Mouse (Mus musculus): ENCODE measurements around the gene Sult6b2. TPM values are rescaled to one million over a fixed set of nuclear protein-coding genes. Genes with fewer than 3 reads are reported as not detected.

Sult6b2 gene
- polyA plus RNA-seq, 1 experiment from 2014 or later, result 49.8 TPM

DNA sequence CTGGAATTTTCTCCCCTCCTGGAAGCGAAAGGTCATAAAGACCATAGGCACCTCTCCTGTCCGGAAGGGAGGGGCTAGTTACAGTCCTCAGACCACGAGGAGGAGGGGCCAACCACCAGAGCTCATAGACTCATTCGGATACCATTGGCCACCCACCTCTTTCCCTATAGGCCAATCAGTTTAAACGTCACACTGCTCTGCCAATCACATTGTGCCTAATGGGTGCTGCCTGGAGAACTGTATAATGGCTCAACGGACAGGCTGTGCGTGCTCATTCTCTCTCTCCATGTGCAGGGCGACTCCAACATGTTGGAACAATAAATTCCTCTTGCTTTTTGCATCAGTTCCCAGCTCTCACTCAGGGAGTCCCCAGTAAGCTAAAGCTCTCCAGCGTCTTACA lies 52.9 kb downstream of the Sult6b2 start:
- H3K4me3 ChIP-seq (ENCODE audit: low read length), result no peak overlapping the region
- no peak overlapping the region for H3K27ac ChIP-seq (ENCODE audit: low read length)
- no peaks in the 10 kb centered on the region for H3K9me3 ChIP-seq (ENCODE audit: control insufficient read depth, low read length)
- no peaks in the 10 kb centered on the region for H3K36me3 ChIP-seq (ENCODE audit: control insufficient read depth, insufficient read depth, low read length)
- 57% methylated on average over 9 of the region's 9 CpGs for WGBS
- ATAC-seq, result no peak
- no peak overlapping the region for H3K9ac ChIP-seq (ENCODE audit: low read depth, low read length)
- H3K4me2 ChIP-seq (ENCODE audit: low read depth, low read length), result no peak overlapping the region
- H3K4me1 ChIP-seq (ENCODE audit: control insufficient read depth, insufficient read depth, low read length), result no peaks in the 10 kb centered on the region; the same call in 1 of the 2 replicates
- no peaks in the 10 kb centered on the region for H3K27me3 ChIP-seq (replicated peaks; ENCODE audit: control insufficient read depth, insufficient read depth, low read length)

- H3K4me2 ChIP-seq (ENCODE audit: low read depth, low read length), result no peak overlapping the region
- no peak overlapping the region for H3K27ac ChIP-seq (ENCODE audit: low read length)
- no peaks in the 10 kb centered on the region for H3K9me3 ChIP-seq (ENCODE audit: control insufficient read depth, low read length)
- no peak overlapping the region for H3K9ac ChIP-seq (ENCODE audit: low read depth, low read length)
- WGBS, result 48% methylated on average over 8 of the region's 8 CpGs
- ATAC-seq, result no peak
- H3K36me3 ChIP-seq (ENCODE audit: control insufficient read depth, insufficient read depth, low read length), result no peaks in the 10 kb centered on the region
- no peak overlapping the region for H3K4me3 ChIP-seq (ENCODE audit: low read length)
- no peaks in the 10 kb centered on the region for H3K27me3 ChIP-seq (replicated peaks; ENCODE audit: control insufficient read depth, insufficient read depth, low read length)
- H3K4me1 ChIP-seq (ENCODE audit: control insufficient read depth, insufficient read depth, low read length), result no peaks in the 10 kb centered on the region; the same call in 1 of the 2 replicates
Measured at GRCm38 (mm10) chr6:142748057-142748708, 56.1 kb downstream of the Sult6b2 start.

DNA sequence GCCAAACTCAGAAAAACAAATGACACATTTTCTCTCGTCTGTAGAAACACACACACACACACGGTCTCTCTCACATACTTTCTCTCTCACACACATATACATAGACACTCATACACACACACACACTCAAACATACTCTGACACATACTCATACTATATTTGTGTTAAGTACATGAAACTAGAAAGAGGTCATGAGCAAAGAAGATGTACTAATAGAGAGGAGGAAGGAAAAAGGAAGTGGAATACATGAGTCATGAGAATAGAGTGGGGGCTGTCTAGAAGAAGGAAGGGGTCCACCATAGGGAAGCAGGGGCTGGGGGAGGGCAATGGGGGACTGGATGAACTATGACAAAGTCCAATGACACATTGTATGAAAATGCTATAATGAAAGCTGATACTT lies 57.1 kb downstream of the Sult6b2 start:
- H3K36me3 ChIP-seq (ENCODE audit: control insufficient read depth, insufficient read depth, low read length), result no peaks in the 10 kb centered on the region
- no peak overlapping the region for H3K4me2 ChIP-seq (ENCODE audit: low read depth, low read length)
- no peak overlapping the region for H3K4me3 ChIP-seq (ENCODE audit: low read length)
- no peaks in the 10 kb centered on the region; the same call in 1 of the 2 replicates for H3K4me1 ChIP-seq (ENCODE audit: control insufficient read depth, insufficient read depth, low read length)
- WGBS, result 52% methylated on average over 2 of the region's 2 CpGs
- no peak overlapping the region for H3K9ac ChIP-seq (ENCODE audit: low read depth, low read length)
- H3K27ac ChIP-seq (ENCODE audit: low read length), result peak overlapping the region; percentile 70
- 0 out of 2 replicates have a peak, but pooled peaks have one; percentile 25 for ATAC-seq
- H3K27me3 ChIP-seq (replicated peaks; ENCODE audit: control insufficient read depth, insufficient read depth, low read length), result no peaks in the 10 kb centered on the region
- no peaks in the 10 kb centered on the region for H3K9me3 ChIP-seq (ENCODE audit: control insufficient read depth, low read length)

DNA sequence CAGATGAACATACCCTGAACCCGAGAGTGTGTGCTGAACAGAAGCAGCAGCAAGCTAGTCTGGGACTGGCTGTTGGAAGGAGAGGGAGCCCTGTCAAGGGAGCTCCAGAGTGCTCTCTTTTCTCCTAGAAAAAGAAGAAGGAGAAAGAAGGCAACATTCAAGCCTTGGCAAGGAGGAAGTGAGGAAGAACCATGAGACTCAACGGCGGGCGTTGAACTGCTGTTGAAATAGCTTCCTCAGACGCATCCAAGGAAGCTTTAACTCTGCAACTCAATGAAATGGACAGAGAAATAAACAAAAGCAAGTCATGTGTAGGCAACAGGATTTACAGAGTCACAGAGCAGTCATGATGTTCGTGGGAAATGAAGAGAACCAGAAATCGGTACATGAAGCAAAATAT lies 57.5 kb downstream of the Sult6b2 start:
- peak overlapping the region; percentile 70 for H3K27ac ChIP-seq (ENCODE audit: low read length)
- no peak overlapping the region for H3K4me3 ChIP-seq (ENCODE audit: low read length)
- ATAC-seq, result no peak
- H3K9me3 ChIP-seq (ENCODE audit: control insufficient read depth, low read length), result no peaks in the 10 kb centered on the region
- H3K27me3 ChIP-seq (replicated peaks; ENCODE audit: control insufficient read depth, insufficient read depth, low read length), result no peaks in the 10 kb centered on the region
- H3K4me1 ChIP-seq (ENCODE audit: control insufficient read depth, insufficient read depth, low read length), result no peaks in the 10 kb centered on the region; the same call in 1 of the 2 replicates
- 42% methylated on average over 7 of the region's 7 CpGs for WGBS
- 0 out of 2 replicates have a peak overlapping the region, but pooled peaks have one; percentile 7 for H3K9ac ChIP-seq (ENCODE audit: low read depth, low read length)
- H3K36me3 ChIP-seq (ENCODE audit: control insufficient read depth, insufficient read depth, low read length), result no peaks in the 10 kb centered on the region
- H3K4me2 ChIP-seq (ENCODE audit: low read depth, low read length), result no peak overlapping the region

GRCm38 (mm10) chr6:142745484-142745883 lies 58.8 kb downstream of the Sult6b2 start:
- peak; percentile 73 for ATAC-seq
- Histone ChIP-seq H3K4me3 (ENCODE audit: low read length) (no peak overlapping the region), H3K36me3 (ENCODE audit: control insufficient read depth, insufficient read depth, low read length) (no peaks in the 10 kb centered on the region), H3K27ac (ENCODE audit: low read length) (no peak overlapping the region), H3K4me2 (ENCODE audit: low read depth, low read length) (no peak overlapping the region), H3K4me1 (ENCODE audit: control insufficient read depth, insufficient read depth, low read length) (no peaks in the 10 kb centered on the region; the same call in none of the 2 replicates), H3K27me3 (replicated peaks; ENCODE audit: control insufficient read depth, insufficient read depth, low read length) (no peaks in the 10 kb centered on the region), H3K9me3 (ENCODE audit: control insufficient read depth, low read length) (no peaks in the 10 kb centered on the region), H3K9ac (ENCODE audit: low read depth, low read length) (no peak overlapping the region)
- WGBS, result 75% methylated on average over 5 of the region's 5 CpGs

GRCm38 (mm10) chr6:142743193-142743592 lies 61.1 kb downstream of the Sult6b2 start:
- 60% methylated on average over 4 of the region's 4 CpGs for WGBS
- Histone ChIP-seq H3K9ac (ENCODE audit: low read depth, low read length) (no peak overlapping the region), H3K9me3 (ENCODE audit: control insufficient read depth, low read length) (no peaks in the 10 kb centered on the region), H3K4me2 (ENCODE audit: low read depth, low read length) (no peak overlapping the region), H3K36me3 (ENCODE audit: control insufficient read depth, insufficient read depth, low read length) (no peaks in the 10 kb centered on the region), H3K4me1 (ENCODE audit: control insufficient read depth, insufficient read depth, low read length) (no peaks in the 10 kb centered on the region; the same call in 1 of the 2 replicates), H3K4me3 (ENCODE audit: low read length) (no peak overlapping the region), H3K27me3 (replicated peaks; ENCODE audit: control insufficient read depth, insufficient read depth, low read length) (no peaks in the 10 kb centered on the region), H3K27ac (ENCODE audit: low read length) (no peak overlapping the region)
- no peak for ATAC-seq

DNA sequence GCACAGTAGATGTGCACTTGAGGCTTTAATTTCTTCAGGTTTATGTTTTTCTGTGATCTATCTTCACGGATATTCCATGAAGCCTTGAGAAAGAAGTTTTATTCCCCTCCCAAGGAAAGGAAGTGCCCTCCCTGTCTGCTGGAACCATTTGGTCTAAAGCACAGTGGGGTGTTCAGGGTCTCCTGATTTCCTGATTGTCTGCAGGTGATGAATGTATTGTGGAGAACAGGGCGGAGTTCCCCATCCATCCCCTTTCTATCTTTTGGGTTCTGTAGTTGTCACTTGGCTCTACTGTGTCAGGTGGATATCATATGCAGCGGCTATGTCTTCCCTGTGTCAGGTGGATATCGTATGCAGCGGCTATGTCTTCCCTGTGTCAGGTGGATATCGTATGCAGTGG lies 62.5 kb downstream of the Sult6b2 start:
- WGBS, result 87% methylated on average over 6 of the region's 6 CpGs
- H3K9ac ChIP-seq (ENCODE audit: low read depth, low read length), result no peak overlapping the region
- ATAC-seq, result no peak

DNA sequence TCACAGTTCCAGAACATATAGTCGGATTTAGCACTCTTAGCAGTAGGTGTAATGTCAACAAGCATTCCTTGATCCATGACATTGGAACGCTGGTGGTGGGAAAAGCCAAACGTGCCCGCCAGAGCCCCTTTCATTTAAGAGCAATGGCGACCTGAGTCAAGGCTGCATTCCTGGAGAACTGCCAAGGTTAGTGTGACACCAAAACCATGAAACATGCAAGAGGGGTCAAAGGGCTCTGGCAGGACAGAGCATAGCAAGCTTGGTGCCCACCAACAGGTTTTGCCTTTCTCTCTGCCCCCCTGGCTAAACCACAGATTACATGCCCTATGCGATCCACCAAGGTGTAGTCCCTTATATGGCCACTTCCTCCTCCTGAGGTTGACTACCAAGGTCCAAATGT lies 65.7 kb downstream of the Sult6b2 start:
- no peaks in the 10 kb centered on the region for H3K27me3 ChIP-seq (replicated peaks; ENCODE audit: control insufficient read depth, insufficient read depth, low read length)
- no peaks in the 10 kb centered on the region; the same call in 1 of the 2 replicates for H3K4me1 ChIP-seq (ENCODE audit: control insufficient read depth, insufficient read depth, low read length)
- H3K27ac ChIP-seq (ENCODE audit: low read length), result no peak overlapping the region
- ATAC-seq, result no peak
- 78% methylated on average over 6 of the region's 6 CpGs for WGBS
- no peaks in the 10 kb centered on the region for H3K9me3 ChIP-seq (ENCODE audit: control insufficient read depth, low read length)
- H3K9ac ChIP-seq (ENCODE audit: low read depth, low read length), result no peak overlapping the region
- no peak overlapping the region for H3K4me3 ChIP-seq (ENCODE audit: low read length)
- no peaks in the 10 kb centered on the region for H3K36me3 ChIP-seq (ENCODE audit: control insufficient read depth, insufficient read depth, low read length)
- no peak overlapping the region for H3K4me2 ChIP-seq (ENCODE audit: low read depth, low read length)

More for the DNA sequence above, 62.5 kb downstream of the Sult6b2 start:
- Histone ChIP-seq H3K4me2 (ENCODE audit: low read depth, low read length) (no peak overlapping the region), H3K27me3 (replicated peaks; ENCODE audit: control insufficient read depth, insufficient read depth, low read length) (no peaks in the 10 kb centered on the region), H3K4me3 (ENCODE audit: low read length) (no peak overlapping the region), H3K9me3 (ENCODE audit: control insufficient read depth, low read length) (no peaks in the 10 kb centered on the region), H3K4me1 (ENCODE audit: control insufficient read depth, insufficient read depth, low read length) (no peaks in the 10 kb centered on the region; the same call in 1 of the 2 replicates), H3K27ac (ENCODE audit: low read length) (no peak overlapping the region), H3K36me3 (ENCODE audit: control insufficient read depth, insufficient read depth, low read length) (no peaks in the 10 kb centered on the region)

- ATAC-seq, result no peak
- no peak overlapping the region for H3K27ac ChIP-seq (ENCODE audit: low read length)
- no peaks in the 10 kb centered on the region for H3K36me3 ChIP-seq (ENCODE audit: control insufficient read depth, insufficient read depth, low read length)
- H3K4me1 ChIP-seq (ENCODE audit: control insufficient read depth, insufficient read depth, low read length), result no peaks in the 10 kb centered on the region; the same call in none of the 2 replicates
- H3K9me3 ChIP-seq (ENCODE audit: control insufficient read depth, low read length), result no peaks in the 10 kb centered on the region
- 77% methylated on average over 2 of the region's 2 CpGs for WGBS
- no peak overlapping the region for H3K4me2 ChIP-seq (ENCODE audit: low read depth, low read length)
- H3K9ac ChIP-seq (ENCODE audit: low read depth, low read length), result no peak overlapping the region
- no peaks in the 10 kb centered on the region for H3K27me3 ChIP-seq (replicated peaks; ENCODE audit: control insufficient read depth, insufficient read depth, low read length)
- no peak overlapping the region for H3K4me3 ChIP-seq (ENCODE audit: low read length)
Measured at GRCm38 (mm10) chr6:142738225-142738624, 66.1 kb downstream of the Sult6b2 start.
